ENCODE assay signal across 7 mouse cellular contexts in the genomic region with DNA sequence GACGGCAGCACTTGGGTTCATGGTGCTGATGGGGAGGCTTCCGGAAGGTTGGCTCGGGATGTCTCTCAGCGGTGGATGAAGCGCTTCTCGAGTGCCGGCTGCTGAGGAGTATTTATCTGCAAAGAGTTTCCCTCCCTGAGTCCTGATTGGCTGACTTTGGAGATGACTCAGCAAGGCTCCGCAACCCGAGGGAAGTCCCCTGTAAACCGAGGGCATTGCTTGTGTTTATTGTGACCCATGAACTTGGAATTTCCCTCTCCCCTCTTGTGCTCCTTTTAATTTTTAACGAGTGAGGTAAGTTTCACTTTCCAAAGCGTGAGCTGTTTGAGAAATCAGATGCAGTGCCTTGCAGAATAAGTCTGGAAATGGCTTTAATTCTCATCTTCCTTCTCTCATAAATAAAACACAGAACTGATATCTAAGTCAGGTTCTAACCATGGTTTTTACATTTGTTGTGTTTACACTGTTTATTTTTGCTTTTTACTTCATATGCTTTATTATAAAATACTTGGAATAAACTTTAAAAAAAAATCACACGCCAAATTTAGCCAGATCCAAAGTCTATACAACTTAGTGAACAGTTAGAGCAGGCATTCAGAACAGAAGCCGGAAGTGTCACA. TPM values are rescaled to one million over a fixed set of nuclear protein-coding genes. Genes with fewer than 3 reads are reported as not detected.
DNase-seq lines count a peak whose midpoint lies in the region; ATAC-seq lines count a peak whose summit lies in the region.

A gene (minus strand): TSS at position 96 of the 620 bp plus-strand sequence.

- H3K27me3 ChIP-seq in embryonic facial prominence, embryonic 11.5 days (ENCODE audit: control insufficient read depth, insufficient read depth, low read length) = no peaks in the 10 kb centered on the region
- H3K27me3 ChIP-seq in heart, embryonic 16.5 days (ENCODE audit: control insufficient read depth, insufficient read depth, low read length) = no peaks in the 10 kb centered on the region

- WGBS in embryonic facial prominence, embryonic 11.5 days = 22% methylated on average over 14 of the region's 14 CpGs
- WGBS in heart, embryonic 16.5 days = 14% methylated on average over 14 of the region's 14 CpGs
- 8% methylated on average over 14 of the region's 14 CpGs for WGBS in macrophage (ENCODE audit: missing documents)

- no peak within 1 kb of the TSS for H3K9ac ChIP-seq in embryonic facial prominence, embryonic 11.5 days (replicated peaks; ENCODE audit: low read length)
- no peak within 1 kb of the TSS for H3K9ac ChIP-seq in heart, embryonic 16.5 days (ENCODE audit: low read length)

- H3K4me1 ChIP-seq in embryonic facial prominence, embryonic 11.5 days (ENCODE audit: control insufficient read depth, insufficient read depth, low read length) = no peaks in the 10 kb centered on the region
- H3K4me1 ChIP-seq in heart, embryonic 16.5 days (ENCODE audit: control insufficient read depth, insufficient read depth, low read length) = peaks cover 15% of the 10 kb centered on the region

- no peak within 1 kb of the TSS; the same call in 1 of the 2 replicates for H3K4me2 ChIP-seq in embryonic facial prominence, embryonic 11.5 days (ENCODE audit: low read depth, low read length)
- H3K4me2 ChIP-seq in heart, embryonic 16.5 days (ENCODE audit: low read depth, low read length) = peak within 1 kb of the TSS; percentile 66

- no peaks in the 10 kb centered on the region for H3K36me3 ChIP-seq in embryonic facial prominence, embryonic 11.5 days (replicated peaks; ENCODE audit: control insufficient read depth, insufficient read depth, low read depth, low read length)
- no peaks in the 10 kb centered on the region for H3K36me3 ChIP-seq in heart, embryonic 16.5 days (ENCODE audit: control insufficient read depth, insufficient read depth)
- no peaks in the 10 kb centered on the region for H3K36me3 ChIP-seq in macrophage (ENCODE audit: inconsistent target)

- no peaks in the 10 kb centered on the region for H3K9me3 ChIP-seq in embryonic facial prominence, embryonic 11.5 days (replicated peaks; ENCODE audit: control insufficient read depth, low read length)
- H3K9me3 ChIP-seq in heart, embryonic 16.5 days (replicated peaks; ENCODE audit: control insufficient read depth, low read length) = no peaks in the 10 kb centered on the region

- no peak within 1 kb of the TSS for H3K4me3 ChIP-seq in embryonic facial prominence, embryonic 11.5 days (ENCODE audit: low read depth, low read length)
- H3K4me3 ChIP-seq in heart, embryonic 16.5 days (ENCODE audit: low read length) = peak within 1 kb of the TSS; percentile 43
- H3K4me3 ChIP-seq in macrophage (ENCODE audit: inconsistent target) = peak within 1 kb of the TSS; percentile 12; the same call in 1 of the 2 replicates

- peak; percentile 85 for DNase-seq in CD4-positive helper T cell, adult 2 months (ENCODE audit: low read depth, low spot score)
- peak; percentile 72 for DNase-seq in MEL-GATA-1-ER (ENCODE audit: extremely low read depth, low read depth)
- DNase-seq in embryonic facial prominence, embryonic 11.5 days (ENCODE audit: low spot score) = peak; percentile 65
- peak; percentile 80 to 87 for DNase-seq in kidney, postnatal 25 days
- DNase-seq in right cerebral cortex, postnatal 25 days = peak; percentile 31

- no peak within 1 kb of the TSS for H3K27ac ChIP-seq in embryonic facial prominence, embryonic 11.5 days (replicated peaks; ENCODE audit: low read depth, low read length)
- H3K27ac ChIP-seq in heart, embryonic 16.5 days (ENCODE audit: low read length) = no peak within 1 kb of the TSS
- H3K27ac ChIP-seq in macrophage = no peak within 1 kb of the TSS

- no peaks in the 10 kb centered on the region for H3K79me2 ChIP-seq in macrophage (ENCODE audit: inconsistent target)

- no peak for ATAC-seq in embryonic facial prominence, embryonic 11.5 days (replicated peaks; ENCODE audit: insufficient number of reproducible peaks, low FRiP score, low TSS enrichment, low read depth)
- ATAC-seq in heart, embryonic 16.5 days (replicated peaks; ENCODE audit: extremely low read depth, insufficient read depth, low FRiP score) = peak; percentile 73

RNA-seq across cellular contexts. Expression of the gene that starts here (rescaled TPM):
- polyA plus RNA-seq in embryonic facial prominence, embryonic 11.5 days (2014; fragmentation: Nextera tagmentation; extraction: Ambion mirVana) = 0.38 TPM in 1 of 2 replicates, not detected in the other
- polyA plus RNA-seq in heart, embryonic 16.5 days (2015; fragmentation: Nextera tagmentation; extraction: Ambion mirVana) = 5.5 and 16.5 TPM in 2 replicates
- total RNA-seq in macrophage (2018; cell fraction: chromatin; rRNA removed) = 1,000 to 10,000 TPM in 3 of 26 experiments, 100 to 1,000 TPM in 17, 10 to 100 TPM in 5, 1 to 10 TPM in 1; 7.0 to 3,051 (median 279) TPM
- total RNA-seq in macrophage (2018; cell fraction: cytosol; rRNA removed) = 1,000 to 10,000 TPM in 10 of 26 experiments, 100 to 1,000 TPM in 10, 10 to 100 TPM in 6; 23.3 to 5,353 (median 906) TPM
- 1,000 to 10,000 TPM in 15 of 26 experiments, 100 to 1,000 TPM in 8, 10 to 100 TPM in 3; 16.9 to 3,575 (median 1,214) TPM for total RNA-seq in macrophage (2018; cell fraction: nucleus; rRNA removed)
- polyA plus RNA-seq in macrophage (2018) = 29.8 to 324 TPM (median 31.4 TPM) in 3 replicates

Comparison
In these comparisons a context has a peak if more than half of its experiments do, and no peak if none do; other contexts are left out.
1. Peak in DNase-seq in embryonic facial prominence, embryonic 11.5 days; RNA of the gene not detected or under 1 TPM.
2. DNase-seq: peak in every context shown above with its lines; median percentile 85 in CD4-positive helper T cell, adult 2 months; 84 in kidney, postnatal 25 days; 72 in MEL-GATA-1-ER; 65 in embryonic facial prominence, embryonic 11.5 days; 31 in right cerebral cortex, postnatal 25 days.